Mouse (Mus musculus): ENCODE results near the gene Ust. TPM values are rescaled to one million over a fixed set of nuclear protein-coding genes. Genes with fewer than 3 reads are reported as not detected.
"Not testable (repeated sequence)": the region's sequence is repeated elsewhere in the genome, so short reads cannot be mapped to it uniquely, and the experiment has no call there.

Gene Ust
- total RNA-seq (2015) (0.47 and 0.56 TPM in 2 replicates), total RNA-seq (2017) (0.14 and 0.21 TPM in 2 replicates)

DNA sequence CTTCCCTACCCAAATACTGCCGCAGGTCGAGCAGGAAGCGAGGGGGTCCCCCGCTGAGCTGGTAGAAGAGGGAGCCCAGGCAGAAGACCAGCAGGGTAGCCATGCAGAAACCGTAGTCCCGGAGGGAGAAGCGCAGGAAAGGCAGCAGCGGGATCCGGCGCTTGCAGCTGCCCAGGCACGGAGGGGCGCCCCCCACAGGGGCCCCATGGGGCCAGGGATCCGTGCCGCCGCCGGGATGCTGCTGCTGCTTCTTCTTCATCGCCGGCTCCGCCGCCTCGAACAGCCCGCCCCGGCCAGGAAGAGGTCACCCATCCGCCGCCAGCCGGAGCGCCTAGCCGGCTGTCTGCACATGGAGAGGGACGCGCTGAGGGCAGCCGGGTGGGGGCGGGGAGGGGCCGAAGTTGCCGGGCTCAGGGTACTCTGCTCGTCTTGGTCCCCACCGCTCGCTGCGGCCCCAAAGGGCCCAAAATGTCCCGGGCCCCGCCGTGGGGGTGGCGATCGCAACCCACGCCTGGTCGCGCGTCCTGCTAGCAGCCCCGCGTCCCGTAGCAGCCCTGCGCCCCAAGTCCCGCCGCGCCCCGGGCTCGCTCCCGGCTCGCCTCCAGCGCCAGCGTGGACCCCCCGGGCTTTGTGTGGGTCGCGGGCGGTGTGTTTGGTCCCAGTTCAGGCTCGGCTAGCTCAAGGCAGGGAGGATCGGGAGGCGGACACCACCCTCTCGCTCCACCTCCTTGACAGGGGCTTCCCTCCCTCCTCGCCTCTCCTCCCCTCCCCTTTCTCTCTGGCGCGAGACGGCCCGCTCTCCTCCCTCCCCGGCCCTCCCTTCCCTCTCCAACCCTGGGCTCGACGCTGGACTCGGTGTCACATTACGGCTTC lies at the start of gene Ust:
Gene Ust, minus strand, starts transcription at position 685 of the 873 bp plus-strand sequence.
- ATAC-seq (replicated peaks; ENCODE audit: poor library complexity) = peak; percentile 65

DNA sequence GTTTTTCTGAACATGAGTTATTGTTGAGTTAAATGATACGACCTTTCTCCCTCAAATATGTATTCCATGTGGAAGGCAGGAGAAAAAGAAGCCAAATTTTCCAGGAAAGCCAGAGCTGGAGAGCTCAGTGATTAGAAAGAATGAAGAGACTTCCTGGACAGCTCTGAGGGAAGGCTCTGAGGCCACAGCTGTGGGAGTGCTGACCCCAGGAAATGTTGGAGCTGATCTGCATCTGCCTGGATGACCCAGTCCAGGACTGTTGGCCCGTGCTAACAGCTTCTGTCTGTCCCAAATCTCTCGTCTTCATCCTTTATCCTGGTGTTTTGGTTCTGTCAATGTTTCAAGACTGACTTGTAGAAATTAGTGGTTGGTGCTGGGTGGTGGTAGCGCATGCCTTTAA lies 42.7 kb upstream of the Ust start:
- no peak for ATAC-seq (replicated peaks; ENCODE audit: poor library complexity)

DNA sequence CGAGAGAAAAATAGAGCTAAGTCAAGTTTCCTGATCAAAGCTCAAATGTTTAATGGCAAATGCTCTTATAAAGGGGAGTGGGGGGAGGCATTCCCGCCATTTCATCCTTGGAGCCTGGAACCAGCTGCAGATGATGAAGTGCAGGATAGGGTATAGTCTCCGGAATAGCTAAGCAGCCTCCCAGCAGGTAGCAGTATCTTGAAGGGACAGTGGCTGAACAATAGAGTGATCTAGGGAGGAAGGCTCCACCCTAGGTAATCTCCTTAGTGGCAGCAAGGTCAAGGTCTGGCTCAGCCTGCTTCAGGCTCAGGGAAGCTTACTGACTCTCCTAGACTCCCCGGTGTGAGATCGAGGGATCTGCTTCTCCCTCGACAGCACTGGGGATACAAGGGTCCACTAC lies 40.9 kb upstream of the Ust start:
- not testable (repeated sequence) for ATAC-seq (replicated peaks; ENCODE audit: poor library complexity)

DNA sequence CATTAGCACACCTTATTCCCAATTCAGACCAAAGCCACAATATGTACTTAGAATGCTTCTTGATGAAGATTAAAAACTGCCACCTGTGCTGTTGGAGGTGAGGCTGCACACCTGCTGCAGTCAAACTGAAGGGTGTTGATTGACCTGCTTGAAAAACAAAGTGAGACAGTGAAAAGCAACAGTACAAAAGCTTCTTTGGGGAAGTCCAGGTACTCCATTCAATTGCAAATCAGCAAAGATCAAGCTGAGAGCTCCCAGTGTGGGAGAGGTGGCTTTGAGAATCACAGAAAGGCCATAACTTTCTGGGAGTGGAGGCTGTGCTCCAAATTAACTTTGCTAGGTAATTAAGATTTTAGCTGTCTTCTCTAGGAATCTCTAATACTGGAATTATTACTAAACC lies 33.6 kb upstream of the Ust start:
- not testable (repeated sequence) for ATAC-seq (replicated peaks; ENCODE audit: poor library complexity)

DNA sequence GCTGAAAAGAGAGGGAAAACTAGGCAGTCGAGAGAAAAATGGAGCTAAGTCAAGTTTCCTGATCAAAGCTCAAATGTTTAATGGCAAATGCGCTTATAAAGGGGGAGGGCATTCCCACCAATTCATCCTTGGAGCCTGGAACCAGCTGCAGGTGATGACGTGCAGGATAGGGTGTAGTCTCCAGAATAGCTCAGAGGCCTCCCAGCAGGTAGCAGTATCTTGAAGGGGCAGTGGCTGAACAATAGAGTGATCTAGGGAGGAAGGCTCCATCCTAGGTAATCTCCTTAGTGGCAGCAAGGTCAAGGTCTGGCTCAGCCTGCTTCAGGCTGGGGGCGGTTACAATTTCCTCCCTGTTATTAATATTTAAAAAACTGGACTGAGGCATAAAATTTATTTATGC lies 33.0 kb upstream of the Ust start:
- not testable (repeated sequence) for ATAC-seq (replicated peaks; ENCODE audit: poor library complexity)

DNA sequence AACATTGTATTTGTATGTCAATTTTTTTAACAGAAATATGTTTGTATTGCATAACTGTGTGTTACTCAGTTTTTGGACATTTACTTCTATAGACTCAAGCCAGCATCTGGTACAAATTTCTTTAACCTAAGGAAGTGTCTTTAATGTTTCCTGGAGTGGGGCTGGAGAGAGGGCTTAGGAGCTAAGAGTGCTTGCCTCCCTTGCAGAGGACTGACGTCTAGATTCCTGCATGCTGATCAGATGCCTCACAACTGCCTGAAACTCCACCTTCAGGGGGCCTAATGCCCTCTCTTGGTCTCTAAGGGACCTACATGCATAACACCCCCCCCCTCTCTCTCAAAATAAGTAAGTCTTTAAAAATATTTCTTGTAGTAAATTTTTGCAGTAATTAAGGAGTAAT lies 22.9 kb upstream of the Ust start:
- no peak for ATAC-seq (replicated peaks; ENCODE audit: poor library complexity)

DNA sequence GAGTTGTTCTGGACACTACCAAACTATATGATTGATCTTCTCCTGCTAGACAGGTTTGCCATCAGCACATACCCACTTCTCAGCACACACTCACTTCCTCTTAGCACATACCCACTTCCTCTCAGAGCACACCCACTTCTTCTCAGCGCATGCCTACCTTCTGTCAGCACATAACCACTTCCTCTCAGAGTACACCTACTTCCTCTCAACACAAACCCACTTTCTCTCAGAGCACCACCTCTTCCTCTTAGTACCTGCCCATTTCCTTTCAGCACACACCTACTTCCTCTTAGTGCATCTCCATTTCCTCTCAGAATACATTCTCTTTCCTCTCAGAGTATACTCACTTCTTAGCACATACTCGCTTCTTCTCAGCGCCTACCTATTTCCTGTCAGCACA lies 16.8 kb upstream of the Ust start:
- ATAC-seq (replicated peaks; ENCODE audit: poor library complexity) = peak; percentile 98

DNA sequence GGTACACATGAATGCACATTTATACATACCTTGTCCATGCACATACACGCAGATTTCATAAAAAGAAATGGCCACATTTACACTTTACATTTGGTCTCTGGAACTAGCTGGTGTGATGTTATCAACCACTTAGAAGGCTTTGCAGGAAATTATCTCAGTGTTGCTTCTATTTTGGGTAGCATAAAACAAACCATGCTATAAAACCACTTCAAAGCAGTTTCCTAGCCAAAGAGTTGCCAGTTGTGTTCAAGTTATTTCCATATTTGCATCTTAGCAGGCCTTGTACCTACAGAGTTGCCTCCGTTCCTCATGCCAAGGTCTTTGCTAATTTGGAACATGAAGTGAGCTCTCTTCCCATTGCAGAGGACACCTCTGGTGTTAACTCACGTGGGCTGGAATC lies 13.0 kb upstream of the Ust start:
- no peak for ATAC-seq (replicated peaks; ENCODE audit: poor library complexity)

DNA sequence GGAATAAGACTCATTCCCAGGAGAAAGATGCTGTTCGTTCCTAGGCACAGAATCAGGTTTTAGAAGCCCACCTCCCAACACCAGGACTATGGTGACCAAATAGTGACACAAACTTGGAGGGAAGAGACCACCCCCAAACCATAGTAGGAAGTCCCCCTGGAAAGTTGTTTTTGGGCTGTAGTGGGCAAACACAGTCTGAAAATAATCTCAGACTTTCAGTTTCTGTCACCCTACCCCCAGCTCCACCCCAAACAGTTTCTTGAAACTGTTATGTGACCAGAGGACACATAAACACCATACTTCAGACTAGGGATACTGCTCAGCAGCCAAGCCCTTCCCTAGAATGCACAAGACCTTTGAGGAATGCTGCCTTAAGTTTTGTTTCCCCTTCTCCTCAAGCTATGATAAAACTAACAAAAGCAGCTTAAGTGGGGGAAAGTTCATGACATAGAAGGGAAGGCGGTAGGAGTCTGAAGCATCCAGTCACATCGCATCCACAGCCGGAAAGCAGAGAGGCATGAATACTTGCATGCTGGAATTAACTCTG lies 12.0 kb upstream of the Ust start:
- no peak for ATAC-seq (replicated peaks; ENCODE audit: poor library complexity)

DNA sequence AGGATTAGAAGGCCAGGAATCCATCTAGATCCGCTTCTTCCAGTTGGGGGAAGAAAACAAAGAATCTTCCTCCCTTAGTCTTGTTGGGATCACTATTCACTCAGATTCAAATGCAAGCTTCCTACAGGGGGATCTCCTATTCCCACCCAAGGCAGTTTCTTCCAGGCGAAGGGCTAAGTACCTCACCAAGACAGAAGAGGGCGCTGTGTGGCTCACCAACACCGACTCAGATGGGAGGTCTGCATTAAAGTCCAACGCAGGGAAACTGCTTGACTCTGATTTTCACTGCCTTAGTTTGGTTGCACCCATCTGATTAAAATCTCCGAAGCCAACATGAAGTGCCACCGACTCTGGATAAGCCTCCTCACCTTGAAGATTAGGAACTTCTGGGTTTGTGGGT lies 10.5 kb upstream of the Ust start:
- peak; percentile 66; the same call in 1 of the 2 replicates for ATAC-seq (replicated peaks; ENCODE audit: poor library complexity)

DNA sequence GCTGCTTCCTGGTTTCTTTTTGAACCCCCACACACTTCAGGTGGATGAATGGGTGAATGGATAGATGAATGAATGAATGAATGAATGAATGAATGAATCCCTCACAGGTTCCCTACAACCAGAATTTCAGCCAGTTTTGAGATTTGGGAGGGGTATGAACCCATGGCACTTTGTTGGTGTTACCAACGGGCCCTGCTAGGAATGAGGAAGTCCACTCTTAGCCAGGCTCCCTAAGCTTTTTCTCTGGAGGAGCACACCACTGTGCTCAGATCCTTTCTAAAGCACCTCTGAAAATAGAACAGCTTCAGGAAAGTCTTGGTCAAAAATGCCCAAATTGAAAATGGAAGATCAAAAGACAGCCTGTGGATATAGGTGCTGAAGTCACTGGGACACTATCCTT lies 6.7 kb upstream of the Ust start:
- ATAC-seq (replicated peaks; ENCODE audit: poor library complexity) = no peak

DNA sequence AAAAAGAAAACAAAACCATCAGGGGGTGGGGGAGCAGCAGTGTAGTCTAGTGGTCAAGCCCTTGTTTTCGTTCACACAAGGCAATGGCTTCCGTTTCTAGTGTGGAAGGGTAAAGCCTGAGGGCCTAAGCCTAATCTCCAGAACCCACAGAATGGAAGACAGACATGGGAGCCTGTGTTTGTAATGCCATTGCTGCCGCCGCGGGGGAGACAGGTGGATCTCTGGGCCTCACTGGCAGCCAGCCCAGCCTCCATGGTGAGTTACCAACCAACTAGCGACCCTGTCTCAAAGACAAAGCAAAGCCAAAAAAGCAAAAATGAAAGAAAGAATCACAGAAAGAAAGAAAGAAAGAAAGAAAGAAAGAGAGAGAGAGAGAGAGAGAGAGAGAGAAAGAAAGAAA lies 2.9 kb upstream of the Ust start:
- no peak for ATAC-seq (replicated peaks; ENCODE audit: poor library complexity)

DNA sequence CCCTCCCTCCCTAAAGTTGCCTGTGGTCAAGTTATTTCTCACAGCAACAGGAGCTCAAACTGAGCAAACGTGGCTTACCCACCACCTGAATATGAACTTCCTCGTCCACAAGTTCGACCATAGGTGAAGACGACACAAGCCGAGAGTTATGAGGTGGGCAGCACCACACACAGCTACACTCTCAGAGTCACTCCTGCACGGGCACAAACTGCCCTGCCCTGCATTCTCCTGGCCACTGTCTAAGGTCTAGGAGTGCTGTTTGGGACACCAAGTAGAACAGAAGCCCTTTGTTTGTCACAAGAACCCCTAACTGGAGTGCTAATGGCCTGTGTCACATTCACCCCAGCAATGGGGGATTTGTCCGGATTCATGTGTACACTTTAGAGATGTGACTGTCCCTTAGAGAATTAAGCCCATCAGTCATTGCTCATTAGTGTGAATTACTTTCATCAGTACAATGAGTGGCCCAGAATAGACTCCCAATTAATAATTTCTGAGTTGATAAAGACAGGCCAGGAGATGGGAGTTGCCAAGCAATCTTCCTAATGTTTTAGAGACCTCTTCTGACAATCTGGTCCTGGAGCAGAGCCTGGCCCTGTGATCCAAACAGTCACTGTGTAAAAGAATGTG lies 2.3 kb upstream of the Ust start:
- ATAC-seq (replicated peaks; ENCODE audit: poor library complexity) = no peak

DNA sequence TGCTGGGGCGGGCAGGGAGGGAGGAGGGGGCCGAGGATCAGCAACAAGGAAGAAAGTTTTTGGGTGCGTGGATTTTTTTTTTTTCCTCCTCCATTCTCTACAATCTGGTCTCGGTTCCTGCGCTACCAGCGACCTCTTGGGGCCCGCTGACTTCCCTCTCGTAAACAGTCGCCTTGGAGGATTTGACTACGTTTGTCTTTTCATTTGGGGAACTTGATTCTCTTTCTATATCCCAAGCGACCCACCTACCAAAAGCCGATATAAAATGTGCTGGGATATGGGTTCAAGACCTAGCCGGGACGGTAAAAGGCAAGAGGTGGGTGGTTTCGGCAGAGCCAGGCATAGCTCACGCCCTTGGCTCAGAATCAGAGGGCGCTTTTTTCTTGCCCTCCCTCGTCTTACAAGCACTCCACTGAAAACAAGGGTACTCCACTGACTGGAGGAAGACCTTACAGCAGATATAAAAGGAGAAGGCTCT lies 428 bp upstream of the Ust start:
- peak; percentile 38; the same call in 1 of the 2 replicates for ATAC-seq (replicated peaks; ENCODE audit: poor library complexity)

DNA sequence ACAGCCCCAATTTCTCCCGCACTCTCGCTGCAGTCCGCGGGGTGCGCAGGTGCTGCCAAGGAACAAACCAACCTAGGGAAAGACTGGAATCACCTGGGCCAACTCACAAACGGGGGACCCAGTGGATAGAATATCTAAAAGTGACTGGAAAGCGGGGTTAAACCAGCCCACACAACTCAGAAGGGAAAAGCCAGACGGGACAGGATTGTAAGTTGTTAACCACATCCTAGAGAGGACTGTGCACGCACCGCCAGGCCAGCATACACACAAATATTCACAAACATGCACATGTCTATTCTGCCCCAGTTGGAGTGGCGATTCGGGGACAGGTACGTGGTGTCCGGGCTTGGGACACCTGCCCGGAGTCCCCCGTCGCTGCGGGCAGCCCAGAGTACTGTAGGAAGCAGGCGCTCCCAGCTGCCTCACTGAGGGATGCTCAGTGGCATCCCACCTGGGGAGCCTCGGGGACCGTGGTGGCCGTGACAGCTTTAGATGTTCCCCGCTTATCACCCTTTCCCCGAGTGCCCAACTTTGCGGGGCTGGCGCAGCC lies 959 bp downstream of the Ust start:
- no peak for ATAC-seq (replicated peaks; ENCODE audit: poor library complexity)

DNA sequence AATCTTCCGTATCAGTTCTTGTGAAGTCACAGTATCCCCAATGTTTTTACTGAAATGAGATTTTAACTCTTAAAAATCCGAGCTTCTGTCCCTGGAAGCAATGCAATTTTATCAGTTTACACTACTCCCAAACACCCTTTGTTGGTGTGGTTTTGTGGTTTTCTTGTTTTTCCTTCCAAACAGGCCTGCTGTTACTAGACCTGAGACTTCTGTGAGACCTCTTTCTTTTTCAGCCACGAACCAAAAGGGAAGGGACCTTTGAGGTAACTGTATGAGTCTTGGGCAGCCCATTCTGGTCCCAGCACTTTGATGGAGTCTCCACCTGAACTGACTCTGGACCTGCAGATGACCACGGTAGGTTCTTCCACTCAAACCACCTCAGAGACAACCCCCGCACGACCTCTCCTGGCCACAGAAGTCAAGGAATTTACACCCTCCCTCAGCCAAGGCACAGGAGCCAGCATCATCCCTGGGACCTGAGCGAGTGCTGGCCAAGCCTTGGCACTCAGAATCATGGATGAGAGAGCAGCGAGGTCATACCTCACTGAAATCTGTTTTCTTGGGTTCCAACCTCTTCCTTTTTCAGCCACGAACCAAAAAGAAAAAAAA lies 1.6 kb downstream of the Ust start:
- no peak for ATAC-seq (replicated peaks; ENCODE audit: poor library complexity)

DNA sequence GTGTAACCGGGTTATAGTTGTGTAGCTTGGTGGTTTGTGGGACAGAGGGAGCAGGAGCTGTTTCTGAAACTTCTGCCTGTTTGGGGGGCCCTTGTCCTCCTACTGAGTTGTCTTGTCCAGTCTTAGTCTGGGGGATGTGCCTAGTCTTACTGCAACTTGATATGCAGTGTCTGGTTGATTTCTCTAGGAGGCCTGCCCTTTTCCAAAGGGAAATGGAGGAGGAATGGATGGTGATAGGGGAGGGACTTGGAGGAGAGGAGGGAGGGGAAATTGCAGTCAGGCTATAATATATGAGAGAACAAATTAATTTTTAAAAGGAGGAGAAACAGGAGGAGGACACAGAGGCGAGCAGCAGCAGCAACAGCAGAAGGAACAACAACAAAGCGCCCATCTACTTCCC lies 4.9 kb downstream of the Ust start:
- ATAC-seq (replicated peaks; ENCODE audit: poor library complexity) = no peak

DNA sequence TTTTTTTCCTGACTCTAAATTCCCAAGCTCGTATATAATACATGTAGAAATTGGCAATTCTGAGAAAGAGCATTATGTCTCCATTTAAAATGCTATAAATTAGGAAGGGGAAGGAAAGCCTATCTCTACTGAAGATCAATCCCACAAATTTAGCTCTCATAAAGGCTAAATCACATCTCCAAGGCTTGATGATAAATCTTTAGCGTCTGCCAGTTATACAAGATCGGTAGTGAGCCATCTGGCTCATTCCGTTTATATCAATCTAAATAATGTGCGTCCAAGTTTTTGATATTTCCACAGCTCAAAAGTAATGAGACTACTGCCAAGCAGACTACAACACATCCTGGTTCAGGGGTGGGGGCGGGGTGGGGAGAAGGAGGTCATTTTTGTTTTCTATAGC lies 6.4 kb downstream of the Ust start:
- no peak for ATAC-seq (replicated peaks; ENCODE audit: poor library complexity)

DNA sequence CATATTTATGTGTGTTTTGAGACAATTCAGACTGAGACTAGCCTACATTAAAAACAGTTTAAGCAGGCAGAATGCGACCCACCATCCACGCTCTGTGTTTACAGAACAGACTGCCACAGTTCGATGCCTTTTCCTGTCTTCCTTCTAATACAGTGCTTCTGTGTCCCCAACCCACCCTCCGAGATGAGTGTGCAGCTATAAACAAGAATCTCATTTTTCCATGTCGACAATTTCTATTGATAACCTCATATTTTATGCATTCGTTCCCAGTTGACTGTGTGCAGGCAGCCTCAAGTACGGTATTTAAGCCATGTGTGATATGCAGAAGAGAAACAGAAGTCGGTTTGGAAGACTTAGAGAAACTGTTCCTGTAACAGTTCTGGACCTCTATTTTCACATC lies 6.9 kb downstream of the Ust start:
- no peak for ATAC-seq (replicated peaks; ENCODE audit: poor library complexity)

DNA sequence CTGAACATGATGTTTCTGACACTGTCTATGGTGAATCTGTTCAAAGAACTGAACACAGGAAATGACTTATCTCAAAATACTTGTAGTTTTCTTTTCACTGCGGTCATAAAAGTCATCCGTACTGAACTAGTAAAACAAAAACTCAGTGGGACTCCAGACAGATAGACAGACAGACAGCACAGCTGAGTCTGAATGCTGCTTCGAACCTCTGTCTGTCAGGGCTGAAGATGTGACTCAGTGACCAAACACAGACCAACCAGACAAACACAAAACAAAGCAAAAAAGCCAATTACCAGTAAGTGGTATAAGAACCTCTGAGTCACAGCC lies 12.4 kb downstream of the Ust start:
- no peak for ATAC-seq (replicated peaks; ENCODE audit: poor library complexity)
